Mouse (Mus musculus) lung, adult 2 months (tissue): Measurements from ENCODE around the gene Hsd3b7. TPM values are rescaled to one million over a fixed set of nuclear protein-coding genes. Genes with fewer than 3 reads are reported as not detected.

Experiments
- DNase-seq: peaks from one replicate; pipeline ENCODE4 v3.0.0; 2022
- H3K4me1 ChIP-seq: fragments of 200-500 bp; 2 replicates; pipeline ENCODE4 v1.6.1; 2011; ENCODE audit warnings: low read length; ENCODE audit not compliant: control insufficient read depth, insufficient read depth
- H3K4me3 ChIP-seq: fragments of 200-500 bp; replicated peaks from 2 replicates; pipeline ENCODE3; 2011; ENCODE audit warnings: low read depth, mild to moderate bottlenecking, control low read depth, low read length; ENCODE audit errors: extremely low read depth
- CTCF ChIP-seq: fragments of 200-500 bp; IDR thresholded peaks from 2 replicates; pipeline ENCODE4 v1.5.1; 2011; ENCODE audit warnings: mild to moderate bottlenecking, low read length, control low read depth; ENCODE audit not compliant: insufficient read depth
- POLR2A ChIP-seq: fragments of 200-500 bp; IDR thresholded peaks from 2 replicates; pipeline ENCODE4 v1.6.1; 2011; ENCODE audit warnings: low read depth, mild to moderate bottlenecking, control low read depth, low read length, borderline replicate concordance; ENCODE audit errors: extremely low read depth
- WGBS: fragments of 180-500 bp; shearing (Covaris S2); methylation state at CpG from one replicate; pipeline ENCODE4 v1.1.7; 2018; 5-methylcytosine and 5-hydroxymethylcytosine counted together
- polyA plus RNA-seq: library from polyadenylated mRNA; depleted of rRNA; stranded (reverse); fragments of >200 nt; gene quantifications from 2 replicates; pipeline ENCODE4 v1.2.3, GENCODE M21; 2012

Gene Hsd3b7
- polyA plus RNA-seq, 1 experiment: 81.7 TPM

- peak; percentile 41 for DNase-seq
- Histone ChIP-seq H3K4me1 (no peaks in the 10 kb centered on the region; the same call in 1 of the 2 replicates), H3K4me3 (peak overlapping the region; percentile 38)
- WGBS: 39% methylated on average over 19 of the region's 19 CpGs
- TF ChIP-seq CTCF (no peak), POLR2A (no peak)
These were observed 14.0 kb downstream of the Hsd3b7 start for GRCm38 (mm10) chr7:127814241-127814921.

DNA sequence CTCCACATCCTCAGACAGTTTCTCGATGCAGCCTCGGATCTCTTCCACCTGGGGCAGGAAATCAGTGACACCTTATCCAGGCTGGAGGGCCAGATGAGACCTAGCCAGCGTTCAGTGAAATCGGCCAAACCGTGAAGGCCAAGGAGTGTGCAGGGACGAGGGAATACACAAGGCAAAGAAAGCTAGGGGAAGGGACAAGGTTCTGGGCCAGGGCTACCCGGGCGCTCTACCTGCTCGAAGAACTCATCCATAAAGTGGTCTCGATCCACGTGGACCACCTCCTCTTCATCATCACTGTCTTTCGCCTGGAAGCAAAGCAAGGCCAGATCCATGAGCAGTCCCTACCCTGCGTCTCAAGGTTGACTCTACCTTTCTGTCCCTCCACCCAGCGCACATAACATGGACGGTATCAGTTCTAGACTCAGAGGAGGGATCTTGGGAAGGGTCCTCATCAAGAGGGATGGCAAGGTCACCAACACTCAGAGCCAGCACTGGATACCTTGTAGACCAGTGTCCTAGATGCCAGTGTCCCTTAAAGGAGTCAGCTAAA, 14.8 kb downstream of the Hsd3b7 start:
- no peak overlapping the region for H3K4me3 ChIP-seq
- 82% methylated on average over 15 of the region's 15 CpGs for WGBS
- TF ChIP-seq CTCF: no peak
- no peak for TF ChIP-seq POLR2A
- H3K4me1 ChIP-seq: no peaks in the 10 kb centered on the region; the same call in 1 of the 2 replicates
- DNase-seq: no peak

- TF ChIP-seq POLR2A (peak; percentile 35; the same call in 1 of the 2 replicates), CTCF (peak; percentile 66)
- Histone ChIP-seq H3K4me3 (no peak overlapping the region), H3K4me1 (no peaks in the 10 kb centered on the region; the same call in 1 of the 2 replicates)
- peak; percentile 28 for DNase-seq
- WGBS: 48% methylated on average over 15 of the region's 15 CpGs
These were observed 15.8 kb downstream of the Hsd3b7 start for GRCm38 (mm10) chr7:127815954-127816821.

DNA sequence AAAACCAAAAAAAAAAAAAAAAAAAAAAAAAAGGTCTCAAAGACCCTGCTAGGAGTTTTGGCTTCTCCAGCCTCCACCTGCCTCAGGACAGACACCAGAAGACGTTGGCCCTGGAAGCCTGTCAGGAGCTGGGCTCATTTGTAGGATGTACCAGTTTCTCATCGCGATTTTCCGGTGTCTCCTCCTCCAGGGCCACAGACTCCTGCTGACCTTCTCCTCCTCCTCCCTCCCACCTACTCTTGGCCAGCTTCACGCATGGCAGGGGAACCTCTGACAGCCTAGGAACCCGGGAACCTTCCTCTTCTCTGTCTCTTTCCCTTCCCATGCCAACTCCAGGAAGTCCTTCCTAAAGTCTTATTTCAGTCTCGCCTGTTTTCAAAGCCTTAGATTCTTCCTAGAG, 16.6 kb downstream of the Hsd3b7 start:
- TF ChIP-seq POLR2A (no peak), CTCF (no peak)
- DNase-seq: no peak
- Histone ChIP-seq H3K4me3 (no peak overlapping the region), H3K4me1 (no peaks in the 10 kb centered on the region; the same call in 1 of the 2 replicates)
- whole genome bisulfite sequencing: 74% methylated on average over 7 of the region's 7 CpGs

DNA sequence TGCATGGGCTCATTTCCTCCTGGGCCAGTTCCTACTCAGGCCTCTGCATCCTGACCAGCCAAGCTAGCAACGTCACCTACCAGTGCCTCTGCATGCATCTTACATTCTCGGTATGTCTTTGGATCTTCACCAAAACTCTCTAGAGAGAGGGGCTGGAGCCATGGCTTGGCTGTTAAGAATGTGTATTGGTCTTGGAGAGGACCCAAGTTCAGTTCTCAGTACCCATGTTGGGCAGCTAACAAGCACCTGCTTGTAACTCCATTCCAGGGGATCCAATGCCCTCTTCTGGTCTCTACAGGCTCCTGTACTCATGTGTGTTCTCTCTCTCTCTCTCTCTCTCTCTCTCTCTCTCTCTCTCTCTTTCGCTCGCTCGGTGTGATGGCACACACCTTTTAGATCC, 17.4 kb downstream of the Hsd3b7 start:
- TF ChIP-seq CTCF (no peak), POLR2A (no peak)
- WGBS: 81% methylated on average over 5 of the region's 5 CpGs
- no peak overlapping the region for H3K4me3 ChIP-seq
- no peak for DNase-seq
- H3K4me1 ChIP-seq: no peaks in the 10 kb centered on the region; the same call in 1 of the 2 replicates

DNA sequence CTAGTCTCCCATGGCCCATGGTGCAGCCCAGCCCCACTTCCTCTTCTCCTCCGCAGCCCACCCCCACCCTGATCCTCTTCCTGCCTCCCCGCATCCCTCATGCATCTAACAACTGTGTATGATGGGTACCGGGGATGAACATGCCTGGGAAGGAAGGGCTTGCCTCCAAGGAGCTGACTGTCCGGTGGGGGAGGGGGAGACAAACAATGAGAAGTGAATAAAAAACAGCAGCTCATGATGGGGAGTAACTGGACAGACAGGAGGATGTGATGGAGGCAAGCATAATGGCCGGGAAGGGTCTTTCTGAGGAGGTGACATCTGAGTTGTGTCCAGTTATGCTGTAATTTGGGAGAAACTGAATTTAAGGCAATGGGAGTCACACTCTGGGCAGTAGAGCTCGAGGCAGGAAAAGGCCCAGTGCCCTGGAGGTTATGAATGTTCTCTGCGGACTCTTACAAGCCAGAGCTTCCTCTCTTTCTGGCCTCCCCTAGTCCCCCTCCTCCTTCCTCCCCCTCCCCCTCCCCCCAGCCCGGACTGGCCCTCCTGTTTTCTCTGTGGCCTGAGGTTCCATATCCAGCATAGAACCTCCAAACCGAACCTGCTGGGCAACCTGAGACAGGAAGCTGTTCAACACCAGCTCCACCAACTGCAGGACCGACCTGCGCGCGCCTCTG, 20.6 kb downstream of the Hsd3b7 start:
- H3K4me1 ChIP-seq: no peaks in the 10 kb centered on the region
- TF ChIP-seq POLR2A (no peak), CTCF (no peak)
- 38% methylated on average over 13 of the region's 13 CpGs for WGBS
- H3K4me3 ChIP-seq: no peak overlapping the region
- DNase-seq: no peak

DNA sequence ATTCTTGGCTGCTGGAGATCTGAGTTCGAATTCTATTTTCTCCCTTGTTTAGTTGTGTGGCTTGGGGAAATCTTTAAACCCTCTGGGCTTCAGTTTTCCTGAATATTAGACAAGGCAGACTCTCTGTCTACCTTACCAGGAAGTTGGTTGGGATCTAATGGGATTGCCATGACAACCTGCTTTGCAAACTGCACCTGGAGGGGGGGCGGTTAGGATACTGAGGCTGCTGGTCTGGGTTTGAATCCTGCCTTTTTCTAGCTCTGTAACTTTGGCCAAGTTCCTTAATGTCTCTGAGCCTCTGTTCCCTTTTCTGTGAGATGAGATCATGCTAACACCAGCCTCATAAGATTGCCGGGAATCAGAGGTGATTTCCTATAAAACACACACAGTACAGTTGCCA, 22.1 kb downstream of the Hsd3b7 start:
- TF ChIP-seq POLR2A (no peak), CTCF (no peak)
- 70% methylated on average over 3 of the region's 3 CpGs for WGBS
- no peak for DNase-seq
- no peaks in the 10 kb centered on the region for H3K4me1 ChIP-seq
- no peak overlapping the region for H3K4me3 ChIP-seq

GRCm38 (mm10) chr7:127823236-127824171, 23.1 kb downstream of the Hsd3b7 start:
- H3K4me1 ChIP-seq: no peaks in the 10 kb centered on the region
- no peak for DNase-seq
- TF ChIP-seq POLR2A: no peak
- H3K4me3 ChIP-seq: no peak overlapping the region
- 83% methylated on average over 11 of the region's 11 CpGs for WGBS

DNA sequence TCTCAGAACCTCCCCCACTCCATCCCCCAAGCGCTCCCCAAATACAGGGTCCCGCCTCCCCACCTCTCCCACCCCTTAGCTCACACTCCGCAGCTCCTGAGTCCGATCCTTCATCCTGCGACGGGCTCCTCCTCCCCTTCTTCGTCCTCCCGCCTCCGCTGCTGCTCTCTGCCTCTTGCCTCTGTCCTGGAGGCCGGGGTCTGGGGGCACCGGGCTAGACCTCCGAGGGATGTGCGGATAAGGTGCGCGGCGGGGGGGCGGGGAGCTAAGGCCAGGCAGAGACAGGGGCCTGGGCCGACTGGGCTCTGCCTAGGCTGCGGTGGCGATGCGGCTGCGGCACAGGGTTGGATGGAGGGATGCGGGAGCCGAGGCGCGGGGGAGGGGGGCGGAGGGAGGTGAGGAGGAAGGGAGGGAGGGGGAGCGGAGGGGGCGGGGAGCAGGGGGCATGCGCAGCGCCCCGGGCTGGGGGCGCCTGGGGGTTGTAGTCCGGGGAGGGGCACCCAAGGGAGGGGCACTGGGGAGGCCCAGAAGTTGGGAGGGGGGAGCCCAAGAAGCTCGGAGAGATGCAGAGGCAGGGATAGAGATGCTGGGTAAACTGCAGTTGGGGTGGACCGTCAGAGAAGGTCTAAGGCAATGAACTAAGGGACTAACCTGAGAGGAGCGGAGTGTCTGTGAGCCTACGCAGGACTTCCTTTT, 23.9 kb downstream of the Hsd3b7 start, which contains the start of the genes Stx4a and Stx1b:
Gene Stx4a (plus strand): TSS at position 119 of the 696 bp plus-strand sequence.
Gene Stx1b (minus strand): TSS at position 374 of the 696 bp plus-strand sequence.
- TF ChIP-seq POLR2A (no peak), CTCF (no peak)
- no peaks in the 10 kb centered on the region for H3K4me1 ChIP-seq
- WGBS: 13% methylated on average over 33 of the region's 38 CpGs
- H3K4me3 ChIP-seq: no peak within 1 kb of the TSS
- no peak for DNase-seq
